Mouse (Mus musculus): ENCODE results near the gene Cyp2c69. TPM values are rescaled to one million over a fixed set of nuclear protein-coding genes. Genes with fewer than 3 reads are reported as not detected.
"Not testable (repeated sequence)": the region's sequence is repeated elsewhere in the genome, so short reads cannot be mapped to it uniquely, and the experiment has no call there.

Gene Cyp2c69
- not detected in 2 replicates for polyA plus RNA-seq (2016; fragmentation: Nextera tagmentation; extraction: Ambion mirVana)

DNA sequence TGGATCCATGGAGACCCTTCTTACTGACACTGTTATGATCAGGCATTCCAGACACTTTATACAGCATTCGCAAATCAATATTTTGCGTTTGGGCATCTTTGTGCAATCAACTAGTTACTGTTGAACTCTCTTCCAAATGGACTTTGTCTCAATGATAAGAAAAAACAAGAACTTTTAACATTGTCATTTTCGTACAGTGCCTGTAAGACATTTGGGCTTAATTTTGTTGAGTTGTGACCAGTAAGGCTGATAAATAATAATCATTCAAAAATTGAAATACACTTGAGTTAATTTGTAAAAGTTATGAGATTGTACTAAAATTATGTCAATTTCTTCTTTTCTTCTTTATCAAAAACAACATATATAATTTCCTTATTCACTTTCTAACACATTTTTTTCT, at the start of gene Cyp2c69:
Cyp2c69 (minus strand) TSS at position 101 of the 400 bp plus-strand sequence.
- H3K9me3 ChIP-seq (replicated peaks); H3K36me3 ChIP-seq; H3K4me3 ChIP-seq; H3K27ac ChIP-seq; H3K9ac ChIP-seq; H3K27me3 ChIP-seq (replicated peaks); H3K4me1 ChIP-seq; ATAC-seq; H3K4me2 ChIP-seq: not testable (repeated sequence)
- WGBS (ENCODE audit: insufficient replicate concordance): 64% methylated on average over 3 of the region's 3 CpGs

DNA sequence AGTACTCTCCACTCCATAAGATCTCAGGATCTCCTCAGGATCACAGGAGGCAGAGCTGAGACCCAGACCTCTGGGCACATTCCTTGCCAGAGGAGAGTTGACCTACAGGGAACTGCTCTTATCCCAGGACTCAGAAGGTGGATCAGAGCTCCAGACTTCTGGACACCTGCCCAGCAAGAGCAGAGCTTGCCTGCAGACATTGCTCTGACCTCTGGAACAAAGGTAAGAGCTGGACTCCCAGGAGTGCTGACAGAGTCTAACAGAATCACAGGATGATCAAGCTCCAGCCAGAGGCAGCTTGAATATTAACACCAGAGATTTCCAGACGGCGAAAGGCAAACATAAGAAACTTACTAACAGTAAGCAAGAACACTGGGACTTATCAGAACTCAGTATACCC, 48.8 kb upstream of the Cyp2c69 start:
- Histone ChIP-seq H3K4me2 (no peak overlapping the region), H3K9me3 (replicated peaks) (0 out of 2 replicates have a peak, but pooled peaks cover 14% of the 10 kb centered on the region), H3K27ac (no peak overlapping the region), H3K36me3 (no peaks in the 10 kb centered on the region), H3K4me3 (no peak overlapping the region), H3K4me1 (no peaks in the 10 kb centered on the region), H3K9ac (no peak overlapping the region), H3K27me3 (replicated peaks) (no peaks in the 10 kb centered on the region)
- ATAC-seq: no peak
- WGBS (ENCODE audit: insufficient replicate concordance): 64% methylated on average over 2 of the region's 2 CpGs

DNA sequence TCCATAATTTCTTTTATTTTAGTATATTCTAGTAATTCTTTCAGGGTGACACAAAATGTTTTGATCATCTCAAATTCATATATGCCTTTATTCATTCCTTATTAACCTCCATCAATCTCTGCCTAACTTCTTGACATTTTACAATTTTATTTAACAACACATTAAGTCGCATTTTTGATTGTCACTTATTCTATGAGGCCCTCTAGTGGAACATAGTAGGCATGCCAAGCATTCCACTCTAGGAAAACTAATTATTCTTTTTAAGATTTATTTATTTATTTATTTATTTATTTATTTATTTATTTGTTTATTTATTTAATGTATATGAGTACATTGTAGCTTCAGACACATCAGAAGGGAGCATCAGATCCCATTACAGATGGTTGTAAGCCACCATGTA, 43.4 kb upstream of the Cyp2c69 start:
- Histone ChIP-seq H3K9ac (no peak overlapping the region), H3K9me3 (replicated peaks) (0 out of 2 replicates have a peak, but pooled peaks cover 8% of the 10 kb centered on the region), H3K27ac (no peak overlapping the region), H3K36me3 (no peaks in the 10 kb centered on the region), H3K4me2 (no peak overlapping the region), H3K27me3 (replicated peaks) (no peaks in the 10 kb centered on the region), H3K4me1 (no peaks in the 10 kb centered on the region), H3K4me3 (no peak overlapping the region)
- 46% methylated on average over 1 of the region's 1 CpGs for WGBS (ENCODE audit: insufficient replicate concordance)
- no peak for ATAC-seq

DNA sequence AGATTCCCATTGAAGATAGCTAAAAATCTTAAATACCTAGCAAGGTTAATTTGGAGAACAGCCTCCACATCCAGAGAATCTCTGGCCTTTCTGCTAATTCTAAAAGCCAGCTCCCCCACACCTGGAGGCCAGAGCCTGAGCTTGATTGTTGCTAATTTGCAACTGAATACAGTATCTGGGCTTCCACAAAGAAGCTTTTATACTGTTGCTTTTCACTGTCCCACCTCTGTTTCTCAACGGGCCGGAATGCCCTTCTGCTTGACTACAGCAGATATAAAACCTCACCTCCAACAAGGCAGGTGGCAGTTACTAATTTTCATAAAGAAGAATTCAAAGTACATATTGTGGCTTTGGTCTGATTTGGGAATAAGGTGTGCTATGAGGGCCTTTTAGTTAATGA, 15.1 kb upstream of the Cyp2c69 start:
- no peak overlapping the region for H3K4me3 ChIP-seq
- no peak for ATAC-seq
- no peaks in the 10 kb centered on the region for H3K4me1 ChIP-seq
- no peaks in the 10 kb centered on the region for H3K9me3 ChIP-seq (replicated peaks)
- no peaks in the 10 kb centered on the region for H3K36me3 ChIP-seq
- H3K4me2 ChIP-seq: no peak overlapping the region
- H3K27me3 ChIP-seq (replicated peaks): no peaks in the 10 kb centered on the region
- no peak overlapping the region for H3K27ac ChIP-seq
- H3K9ac ChIP-seq: no peak overlapping the region
- 67% methylated on average over 2 of the region's 2 CpGs for WGBS (ENCODE audit: insufficient replicate concordance)

DNA sequence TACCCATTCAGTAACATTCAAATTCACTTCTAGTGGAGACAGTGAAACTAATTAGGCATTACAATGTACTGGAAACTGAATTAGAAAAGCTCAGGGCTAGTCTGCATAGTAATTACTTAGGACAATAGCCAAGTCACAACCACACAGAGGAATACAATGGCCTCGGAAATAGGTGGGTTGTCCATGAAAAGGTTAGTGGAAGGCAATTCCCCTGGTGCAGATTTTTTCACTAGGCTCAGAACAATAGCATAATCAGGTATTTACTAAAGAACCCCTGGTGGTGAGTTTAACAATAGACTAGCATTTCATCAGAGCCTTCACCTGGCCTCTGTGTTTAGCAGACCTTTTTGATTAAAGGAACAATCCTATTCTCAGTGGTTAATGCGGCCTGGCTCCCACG, 3.5 kb upstream of the Cyp2c69 start:
- H3K27ac ChIP-seq; H3K36me3 ChIP-seq; H3K9ac ChIP-seq; ATAC-seq; H3K27me3 ChIP-seq (replicated peaks); H3K4me1 ChIP-seq; H3K9me3 ChIP-seq (replicated peaks); H3K4me2 ChIP-seq; H3K4me3 ChIP-seq: not testable (repeated sequence)
- WGBS (ENCODE audit: insufficient replicate concordance): 68% methylated on average over 3 of the region's 3 CpGs

DNA sequence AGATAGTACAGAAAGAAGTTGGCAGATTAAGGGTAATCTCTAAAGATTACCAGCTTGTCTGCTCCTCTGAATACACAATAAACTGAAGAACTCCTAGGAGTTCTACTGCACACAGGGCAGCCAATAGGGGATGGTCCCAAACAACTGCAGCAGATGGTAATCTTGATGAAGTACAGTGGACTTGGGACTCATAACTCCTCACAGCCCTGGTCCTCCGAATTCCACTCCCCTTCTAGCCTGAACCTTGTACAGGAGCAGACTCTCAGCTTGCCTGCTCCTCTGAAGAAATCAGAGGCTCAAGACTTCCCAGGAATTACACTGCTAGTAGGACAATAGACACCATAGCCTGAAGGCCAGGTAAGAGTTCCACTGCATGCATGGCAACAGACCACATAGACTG, 20.5 kb downstream of the Cyp2c69 start:
- no peak for ATAC-seq
- no peak overlapping the region for H3K4me3 ChIP-seq
- WGBS (ENCODE audit: insufficient replicate concordance): 46% methylated on average over 1 of the region's 1 CpGs

GRCm38 (mm10) chr19:39820931-39821330, 65.7 kb downstream of the Cyp2c69 start:
- not testable (repeated sequence) for ATAC-seq; H3K4me3 ChIP-seq; H3K4me2 ChIP-seq; H3K27me3 ChIP-seq (replicated peaks); H3K9ac ChIP-seq; H3K36me3 ChIP-seq; H3K27ac ChIP-seq; H3K9me3 ChIP-seq (replicated peaks); H3K4me1 ChIP-seq
- 61% methylated on average over 2 of the region's 2 CpGs for WGBS (ENCODE audit: insufficient replicate concordance)

More for the DNA sequence above, 20.5 kb downstream of the Cyp2c69 start:
- H3K36me3 ChIP-seq: no peaks in the 10 kb centered on the region
- no peaks in the 10 kb centered on the region for H3K4me1 ChIP-seq
- H3K27ac ChIP-seq: no peak overlapping the region
- H3K27me3 ChIP-seq (replicated peaks): no peaks in the 10 kb centered on the region
- no peak overlapping the region for H3K9ac ChIP-seq
- no peak overlapping the region for H3K4me2 ChIP-seq
- H3K9me3 ChIP-seq (replicated peaks): no peaks in the 10 kb centered on the region

DNA sequence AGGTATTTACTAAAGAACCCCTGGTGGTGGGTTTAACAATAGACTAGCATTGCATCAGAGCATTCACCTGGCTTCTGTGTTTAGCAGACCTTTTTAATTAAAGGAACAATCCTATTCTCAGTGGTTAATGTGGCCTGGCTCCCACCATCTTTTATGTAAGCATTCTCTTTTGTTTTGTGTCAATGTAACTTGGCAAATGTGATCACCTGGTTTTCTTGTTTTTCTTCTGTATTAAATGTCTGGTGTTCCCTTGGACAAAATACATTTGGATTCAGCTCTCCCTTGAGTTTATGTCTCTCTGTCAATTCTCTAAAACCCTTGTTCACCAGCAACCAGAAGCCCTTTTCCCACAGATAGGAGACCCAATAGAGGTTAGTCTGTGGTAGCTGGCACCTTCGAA, 70.2 kb downstream of the Cyp2c69 start:
- not testable (repeated sequence) for H3K4me3 ChIP-seq; H3K9me3 ChIP-seq (replicated peaks); H3K27ac ChIP-seq; H3K27me3 ChIP-seq (replicated peaks); H3K36me3 ChIP-seq; H3K4me1 ChIP-seq; H3K4me2 ChIP-seq; ATAC-seq; H3K9ac ChIP-seq
- WGBS (ENCODE audit: insufficient replicate concordance): 66% methylated on average over 1 of the region's 1 CpGs

DNA sequence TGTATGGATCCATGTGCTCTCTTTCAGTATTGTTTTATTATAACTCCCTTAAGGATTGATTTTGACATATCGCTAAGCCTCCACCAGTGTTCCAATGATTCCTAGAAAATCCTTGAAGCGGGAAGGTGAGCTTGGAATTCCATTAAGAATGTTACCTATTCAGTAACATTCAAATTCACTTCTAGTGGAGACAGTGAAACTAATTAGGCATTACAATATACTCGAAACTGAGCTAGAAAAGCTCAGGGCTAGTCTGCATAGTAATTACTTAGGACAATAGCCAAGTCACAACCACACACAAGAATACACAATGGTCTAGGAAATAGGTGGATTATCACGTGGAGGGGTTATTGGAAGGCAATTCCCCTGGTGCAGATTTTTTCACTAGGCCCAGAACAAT, 70.6 kb downstream of the Cyp2c69 start:
- not testable (repeated sequence) for H3K36me3 ChIP-seq; ATAC-seq; H3K4me1 ChIP-seq; H3K9me3 ChIP-seq (replicated peaks); H3K27me3 ChIP-seq (replicated peaks); H3K9ac ChIP-seq; H3K4me2 ChIP-seq; H3K4me3 ChIP-seq; H3K27ac ChIP-seq
- WGBS (ENCODE audit: insufficient replicate concordance): 56% methylated on average over 4 of the region's 4 CpGs

DNA sequence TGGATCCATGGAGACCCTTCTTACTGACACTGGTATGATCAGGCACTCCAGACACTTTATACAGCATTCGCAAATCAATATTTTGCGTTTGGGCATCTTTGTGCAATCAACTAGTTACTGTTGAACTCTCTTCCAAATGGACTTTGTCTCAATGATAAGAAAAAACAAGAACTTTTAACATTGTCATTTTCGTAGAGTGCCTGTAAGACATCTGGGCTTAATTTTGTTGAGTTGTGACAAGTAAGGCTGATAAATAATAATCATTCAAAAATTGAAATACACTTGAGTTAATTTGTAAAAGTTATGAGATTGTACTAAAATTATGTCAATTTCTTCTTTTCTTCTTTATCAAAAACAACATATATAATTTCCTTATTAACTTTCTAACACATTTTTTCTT, 73.9 kb downstream of the Cyp2c69 start, which contains the start of gene Cyp2c40:
Cyp2c40 (minus strand) TSS at position 101 of the 400 bp plus-strand sequence.
- 71% methylated on average over 3 of the region's 3 CpGs for WGBS (ENCODE audit: insufficient replicate concordance)
- not testable (repeated sequence) for H3K4me3 ChIP-seq; H3K9ac ChIP-seq; ATAC-seq; H3K4me1 ChIP-seq; H3K4me2 ChIP-seq; H3K9me3 ChIP-seq (replicated peaks); H3K27ac ChIP-seq; H3K36me3 ChIP-seq; H3K27me3 ChIP-seq (replicated peaks)

Other genes starting within 250 kb of the Cyp2c69 start
- gene Cyp2c67, start 237.7 kb downstream of the Cyp2c69 start, polyA plus RNA-seq (2016; fragmentation: Nextera tagmentation; extraction: Ambion mirVana): 0.43 and 0.45 TPM in 2 replicates
- 59.0 and 63.1 TPM in 2 replicates for gene Cyp2c68, start 145.7 kb downstream of the Cyp2c69 start, polyA plus RNA-seq (2016; fragmentation: Nextera tagmentation; extraction: Ambion mirVana)
- gene Cyp2c40, start 74.0 kb downstream of the Cyp2c69 start, polyA plus RNA-seq (2016; fragmentation: Nextera tagmentation; extraction: Ambion mirVana): 0.12 and 0.63 TPM in 2 replicates
- gene Cyp2c37, start 105.6 kb upstream of the Cyp2c69 start, polyA plus RNA-seq (2016; fragmentation: Nextera tagmentation; extraction: Ambion mirVana): 0.20 TPM in 1 of 2 replicates, not detected in the other
- not detected in 2 replicates for gene Cyp2c54, start 187.0 kb upstream of the Cyp2c69 start, polyA plus RNA-seq (2016; fragmentation: Nextera tagmentation; extraction: Ambion mirVana)
- gene Cyp2c50, start 202.9 kb upstream of the Cyp2c69 start, polyA plus RNA-seq (2016; fragmentation: Nextera tagmentation; extraction: Ambion mirVana): not detected in 2 replicates

Data from liver, embryonic 12.5 days (tissue).